Mouse (Mus musculus) spleen, postnatal 10 days (tissue): ENCODE measurements around the gene Hdac4.
A peak's percentile ranks its signal among the peaks of the same experiment; 100 is the strongest.

ENCODE experiments used
- DNase-seq, 2 experiments: peaks; one replicate each; pipeline ENCODE4 v3.0.0; 2021 to 2022; ENCODE audit warnings: low spot score in 2 of 2

Hdac4 gene

GRCm38 (mm10) chr1:91922235-91923152 is 273.0 kb downstream of the Hdac4 start:
- DNase-seq, result no peak

DNA sequence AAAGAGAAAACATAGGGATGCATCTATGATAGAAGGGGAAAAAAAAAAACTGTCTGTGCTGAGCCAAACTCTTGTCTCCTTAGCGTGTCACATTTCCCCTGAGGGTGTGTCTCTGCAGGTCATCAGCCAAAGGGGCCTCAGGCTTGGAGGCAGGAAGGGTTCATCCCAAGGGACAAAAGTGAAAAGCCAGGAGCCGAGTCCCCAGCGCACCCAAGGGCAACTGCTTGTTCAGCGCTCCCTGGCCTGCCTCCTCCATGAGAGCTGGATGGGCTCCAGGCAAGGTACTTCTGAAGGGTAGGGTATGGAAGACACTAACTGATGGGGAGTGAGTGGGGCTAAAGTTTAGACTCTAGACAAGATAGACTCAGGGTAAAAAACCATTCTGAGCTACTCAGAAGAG is 273.8 kb downstream of the Hdac4 start:
- no peak for DNase-seq

GRCm38 (mm10) chr1:91921279-91921678 is 274.2 kb downstream of the Hdac4 start:
- no peak for DNase-seq

DNA sequence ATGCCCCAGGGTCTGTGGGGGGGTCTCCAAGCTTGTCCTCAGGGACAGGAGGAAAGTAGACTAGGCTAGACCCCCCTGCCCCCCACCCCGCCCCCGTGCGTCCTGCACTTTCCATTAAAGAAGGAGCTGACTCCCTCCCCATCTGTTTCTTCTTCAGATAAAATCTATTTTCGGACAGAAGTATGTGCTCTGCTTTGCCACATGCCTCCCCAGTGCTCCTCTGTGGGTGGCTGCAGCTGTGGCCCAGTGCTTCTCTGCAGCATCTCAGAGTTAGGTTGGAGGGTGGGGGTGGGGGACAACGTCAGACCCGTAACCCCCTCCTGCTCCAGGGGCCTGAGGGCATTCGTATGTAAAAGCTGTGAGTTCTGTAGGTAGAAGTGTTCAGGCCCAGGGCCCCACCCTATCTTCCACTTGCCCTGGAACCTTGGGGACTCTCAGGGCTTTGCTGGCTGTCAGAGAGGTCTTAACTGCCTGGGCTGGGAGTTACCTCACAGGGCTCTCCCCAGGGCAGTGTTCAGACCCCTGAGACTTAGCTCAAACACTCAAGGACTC is 275.4 kb downstream of the Hdac4 start:
- no peak for DNase-seq

GRCm38 (mm10) chr1:91918257-91918800 is 277.2 kb downstream of the Hdac4 start:
- no peak for DNase-seq

DNA sequence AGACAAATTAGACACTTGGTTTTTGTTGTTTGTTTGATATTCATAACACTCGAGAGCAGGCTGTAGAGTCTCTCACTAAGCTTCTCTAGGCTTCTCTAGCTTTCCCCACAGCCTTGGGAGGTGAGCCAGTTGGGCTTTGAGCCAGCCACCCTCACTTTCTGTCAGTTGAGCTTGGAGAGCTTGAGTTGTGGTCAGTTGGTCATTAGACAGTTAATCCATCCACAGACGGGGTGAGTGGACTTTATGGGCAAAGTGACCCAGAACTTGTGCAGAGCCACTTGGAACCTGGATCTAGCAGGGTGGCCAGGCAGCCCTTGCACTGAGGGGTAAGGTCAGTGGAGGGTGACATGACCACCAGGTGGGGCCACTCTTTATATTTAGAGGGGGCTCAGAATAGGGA is 277.9 kb downstream of the Hdac4 start:
- DNase-seq, result no peak

GRCm38 (mm10) chr1:91915961-91916360 is 279.5 kb downstream of the Hdac4 start:
- DNase-seq, result no peak

- no peak for DNase-seq
Observed at GRCm38 (mm10) chr1:91914648-91915047, 280.9 kb downstream of the Hdac4 start.

DNA sequence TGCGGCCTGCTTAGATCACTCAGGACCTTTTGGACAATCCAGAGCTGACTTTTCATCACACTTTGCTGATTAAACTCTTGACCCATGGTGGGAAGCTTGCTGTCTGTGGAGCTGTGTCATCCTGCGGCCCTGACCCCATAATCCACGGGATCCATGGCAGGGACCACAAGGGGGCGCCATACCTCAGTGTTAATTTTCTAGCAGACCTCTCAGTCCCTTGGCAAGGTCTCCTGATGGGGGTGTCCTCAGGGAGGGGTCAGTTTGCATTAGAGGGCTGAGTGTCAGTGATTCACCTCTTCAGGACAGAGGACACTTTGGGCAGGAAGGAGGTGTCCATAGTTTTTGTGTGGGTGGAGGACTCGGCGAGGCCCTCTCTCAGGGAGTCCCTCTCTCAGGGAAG is 281.6 kb downstream of the Hdac4 start:
- peak; percentile 16 to 67 for DNase-seq

GRCm38 (mm10) chr1:91912227-91913119 is 283.0 kb downstream of the Hdac4 start:
- no peak for DNase-seq

GRCm38 (mm10) chr1:91905268-91905667 is 290.2 kb downstream of the Hdac4 start:
- no peak for DNase-seq

DNA sequence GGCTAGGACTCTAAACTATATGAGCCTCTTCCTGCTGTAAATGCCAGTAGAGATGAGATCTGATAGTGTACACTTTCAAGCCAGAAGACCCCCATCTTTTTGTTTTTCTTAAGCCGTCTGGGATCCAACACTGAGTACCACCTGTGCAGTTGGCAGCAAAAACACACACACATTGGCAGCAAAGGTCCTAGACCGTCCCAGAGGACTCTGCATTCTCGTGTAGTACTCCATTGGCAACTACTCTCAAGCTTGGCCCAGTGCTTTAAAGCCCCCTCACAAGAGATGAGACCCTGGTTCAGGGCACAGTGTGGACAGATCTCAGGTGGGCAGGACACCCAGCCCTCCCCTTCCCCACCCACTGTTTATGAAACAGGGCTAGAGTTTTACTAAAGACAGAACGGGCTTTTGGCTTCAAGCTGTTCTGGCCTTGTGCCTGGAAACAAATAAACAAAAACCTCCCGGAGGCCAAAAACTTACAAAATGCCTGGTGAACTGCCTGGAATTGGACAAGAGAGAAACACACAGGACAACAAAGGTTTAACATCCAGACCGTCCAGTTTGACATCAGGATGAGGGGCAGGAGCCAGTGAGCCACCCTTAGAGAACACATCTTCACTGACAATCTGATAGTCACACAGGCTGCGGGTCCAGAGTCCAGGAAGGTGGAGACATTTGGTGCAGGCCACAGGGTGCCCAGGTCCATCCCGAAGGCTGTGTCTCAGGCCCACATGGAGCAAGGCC is 292.1 kb downstream of the Hdac4 start:
- no peak for DNase-seq

- peak in 1 of 2 experiments; percentile 23 for DNase-seq
Observed at GRCm38 (mm10) chr1:91897078-91897477, 298.4 kb downstream of the Hdac4 start.

DNA sequence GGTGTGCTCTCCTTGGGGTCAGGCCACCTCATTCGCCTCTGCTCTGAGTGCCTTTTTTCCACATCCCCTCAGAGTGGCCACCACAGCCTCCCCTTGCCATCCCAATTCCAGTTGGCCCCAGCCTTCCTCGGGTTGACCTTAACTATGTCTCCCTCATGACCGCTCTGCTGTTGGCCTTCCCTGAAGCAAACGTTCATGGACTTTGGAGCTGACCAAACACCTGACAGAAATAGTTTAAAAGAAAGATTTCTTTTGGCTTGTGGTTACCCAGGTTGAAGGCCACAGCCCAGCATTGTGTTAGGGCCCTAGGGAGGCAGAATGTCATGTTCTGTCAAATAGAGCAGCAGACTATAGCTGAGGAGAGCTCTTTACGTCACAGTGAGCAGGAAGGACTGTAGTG is 301.2 kb downstream of the Hdac4 start:
- DNase-seq, result no peak

DNA sequence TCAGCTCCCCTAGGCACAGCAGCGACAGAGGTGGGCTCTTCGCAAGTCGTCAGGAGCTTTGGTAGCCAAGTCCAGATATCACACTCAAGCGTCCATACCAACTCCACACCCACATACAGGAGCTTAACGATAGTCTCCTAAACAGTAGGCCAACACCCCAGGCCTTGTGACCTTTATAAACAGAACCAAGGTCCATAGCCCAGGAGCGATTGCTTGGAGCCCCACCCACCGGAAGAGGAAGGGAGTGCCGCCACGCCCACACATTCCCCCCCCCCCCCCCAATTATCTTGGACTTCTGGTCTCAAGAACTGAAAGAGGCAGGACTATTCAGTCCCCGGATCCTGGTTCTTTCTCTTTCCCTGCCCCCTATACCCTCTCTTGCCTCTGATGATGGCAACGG is 301.9 kb downstream of the Hdac4 start:
- DNase-seq, result no peak

- no peak for DNase-seq
Observed at GRCm38 (mm10) chr1:91883115-91883514, 312.4 kb downstream of the Hdac4 start.

DNA sequence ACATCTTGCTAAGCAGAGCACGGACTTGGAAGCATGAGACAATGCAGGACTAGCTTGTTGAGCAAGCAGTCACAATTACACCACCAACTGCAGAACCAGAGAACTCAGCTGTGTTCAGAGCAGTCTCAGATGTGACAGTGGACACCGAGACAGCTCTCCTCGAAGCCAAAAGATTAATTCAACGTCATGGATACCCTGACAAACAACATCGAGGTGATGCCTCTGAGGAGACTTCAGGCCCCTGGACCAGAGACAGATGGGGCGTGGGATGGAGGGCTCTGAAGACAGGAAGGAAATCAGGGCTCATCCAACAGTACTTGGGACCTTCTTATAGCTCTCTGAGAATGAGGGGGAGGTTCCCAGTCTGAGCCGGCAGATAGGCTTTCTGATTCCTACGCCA is 314.6 kb downstream of the Hdac4 start:
- no peak for DNase-seq

GRCm38 (mm10) chr1:91880156-91880555 is 315.3 kb downstream of the Hdac4 start:
- no peak for DNase-seq
